Mouse (Mus musculus): ENCODE data around the gene Rhox3c. TPM values are rescaled to one million over a fixed set of nuclear protein-coding genes. Genes with fewer than 3 reads are reported as not detected.
"Not testable (repeated sequence)": the region's sequence is repeated elsewhere in the genome, so short reads cannot be mapped to it uniquely, and the experiment has no call there.

Gene Rhox3c
- not detected in 2 replicates for polyA plus RNA-seq (2014; fragmentation: Nextera tagmentation; extraction: Ambion mirVana)

GRCm38 (mm10) chrX:37458285-37458684, at the start of gene Rhox3c:
Rhox3c (plus strand) TSS chrX:37458585.
- WGBS = 92% methylated on average over 3 of the region's 4 CpGs
- not testable (repeated sequence) for H3K9ac ChIP-seq (ENCODE audit: low read length); H3K27me3 ChIP-seq (replicated peaks; ENCODE audit: control insufficient read depth, insufficient read depth, low read length); H3K4me2 ChIP-seq (ENCODE audit: low read length); H3K27ac ChIP-seq (ENCODE audit: low read depth, low read length); DNase-seq (ENCODE audit: low spot score); H3K4me1 ChIP-seq (ENCODE audit: control insufficient read depth, insufficient read depth, low read length); H3K9me3 ChIP-seq (replicated peaks; ENCODE audit: control insufficient read depth, low read length); H3K4me3 ChIP-seq (ENCODE audit: low read depth, low read length); ATAC-seq; H3K36me3 ChIP-seq (ENCODE audit: control insufficient read depth, insufficient read depth, low read length)

DNA sequence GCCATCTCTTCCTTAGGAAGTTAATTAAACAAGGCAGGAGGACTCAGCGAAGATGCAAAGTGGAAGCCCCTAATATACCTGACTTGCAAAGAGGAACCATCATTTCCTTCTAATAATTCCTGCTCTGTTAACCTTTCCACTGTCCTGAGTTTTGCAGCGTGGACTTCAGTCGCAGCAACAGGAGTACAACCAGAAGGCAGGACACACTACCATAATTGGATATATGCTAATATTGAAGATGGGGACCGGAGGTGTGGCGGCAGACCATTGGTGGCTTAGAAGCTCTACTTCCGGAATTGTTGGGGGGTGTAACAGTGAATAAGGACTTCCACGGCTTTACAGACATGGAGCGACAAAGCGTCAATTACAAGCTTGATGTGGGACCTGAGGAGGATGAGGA, 46.6 kb upstream of the Rhox3c start, which contains the start of gene Rhox2b:
Rhox2b (plus strand) TSS at position 301 of the 400 bp plus-strand sequence.
- H3K4me1 ChIP-seq (ENCODE audit: control insufficient read depth, insufficient read depth, low read length); ATAC-seq; H3K36me3 ChIP-seq (ENCODE audit: control insufficient read depth, insufficient read depth, low read length); H3K27me3 ChIP-seq (replicated peaks; ENCODE audit: control insufficient read depth, insufficient read depth, low read length); H3K9me3 ChIP-seq (replicated peaks; ENCODE audit: control insufficient read depth, low read length); H3K4me2 ChIP-seq (ENCODE audit: low read length); H3K4me3 ChIP-seq (ENCODE audit: low read depth, low read length); DNase-seq (ENCODE audit: low spot score); H3K9ac ChIP-seq (ENCODE audit: low read length); H3K27ac ChIP-seq (ENCODE audit: low read depth, low read length): not testable (repeated sequence)
- no CpG with 5 or more reads among the region's 9 CpGs for WGBS

DNA sequence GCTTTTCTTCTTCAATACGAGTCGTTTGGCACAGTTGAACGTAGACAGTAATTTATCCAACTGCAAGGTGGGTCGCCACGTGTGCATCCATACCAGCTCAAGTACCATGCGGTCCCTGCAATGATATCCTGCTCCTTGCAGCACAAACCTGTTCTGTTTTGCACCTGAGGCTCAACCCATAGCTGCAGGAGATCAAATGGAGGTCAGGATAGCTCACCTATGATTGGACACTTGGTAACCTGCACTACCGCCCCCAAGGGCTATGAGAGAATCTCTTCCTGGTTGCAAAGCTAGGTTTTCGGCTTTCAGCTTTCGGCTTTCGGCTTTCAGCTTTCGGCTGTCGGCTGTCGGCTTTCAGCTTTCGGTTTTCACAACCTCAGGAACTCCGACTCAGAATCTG, 26.2 kb upstream of the Rhox3c start, which contains the start of gene Rhox4b:
Rhox4b (plus strand) TSS at position 301 of the 400 bp plus-strand sequence.
- not testable (repeated sequence) for H3K9me3 ChIP-seq (replicated peaks; ENCODE audit: control insufficient read depth, low read length); H3K36me3 ChIP-seq (ENCODE audit: control insufficient read depth, insufficient read depth, low read length); H3K4me2 ChIP-seq (ENCODE audit: low read length); DNase-seq (ENCODE audit: low spot score); H3K27ac ChIP-seq (ENCODE audit: low read depth, low read length); H3K27me3 ChIP-seq (replicated peaks; ENCODE audit: control insufficient read depth, insufficient read depth, low read length); H3K9ac ChIP-seq (ENCODE audit: low read length); ATAC-seq; H3K4me1 ChIP-seq (ENCODE audit: control insufficient read depth, insufficient read depth, low read length); H3K4me3 ChIP-seq (ENCODE audit: low read depth, low read length)
- WGBS = 94% methylated on average over 14 of the region's 15 CpGs

DNA sequence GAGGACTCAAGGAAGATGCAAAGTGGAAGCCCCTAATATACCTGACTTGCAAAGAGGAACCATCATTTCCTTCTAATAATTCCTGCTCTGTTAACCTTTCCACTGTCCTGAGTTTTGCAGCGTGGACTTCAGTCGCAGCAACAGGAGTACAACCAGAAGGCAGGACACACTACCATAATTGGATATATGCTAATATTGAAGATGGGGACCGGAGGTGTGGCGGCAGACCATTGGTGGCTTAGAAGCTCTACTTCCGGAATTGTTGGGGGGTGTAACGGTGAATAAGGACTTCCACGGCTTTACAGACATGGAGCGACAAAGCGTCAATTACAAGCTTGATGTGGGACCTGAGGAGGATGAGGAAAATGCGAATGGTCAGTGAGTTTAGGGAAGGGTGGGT, 5.0 kb upstream of the Rhox3c start, which contains the start of gene Rhox2c:
Rhox2c (plus strand) TSS at position 301 of the 400 bp plus-strand sequence.
- not testable (repeated sequence) for H3K27me3 ChIP-seq (replicated peaks; ENCODE audit: control insufficient read depth, insufficient read depth, low read length); H3K9me3 ChIP-seq (replicated peaks; ENCODE audit: control insufficient read depth, low read length); H3K27ac ChIP-seq (ENCODE audit: low read depth, low read length); ATAC-seq; H3K4me1 ChIP-seq (ENCODE audit: control insufficient read depth, insufficient read depth, low read length); H3K4me2 ChIP-seq (ENCODE audit: low read length); H3K9ac ChIP-seq (ENCODE audit: low read length); H3K4me3 ChIP-seq (ENCODE audit: low read depth, low read length); H3K36me3 ChIP-seq (ENCODE audit: control insufficient read depth, insufficient read depth, low read length); DNase-seq (ENCODE audit: low spot score)
- WGBS = 94% methylated on average over 7 of the region's 10 CpGs

DNA sequence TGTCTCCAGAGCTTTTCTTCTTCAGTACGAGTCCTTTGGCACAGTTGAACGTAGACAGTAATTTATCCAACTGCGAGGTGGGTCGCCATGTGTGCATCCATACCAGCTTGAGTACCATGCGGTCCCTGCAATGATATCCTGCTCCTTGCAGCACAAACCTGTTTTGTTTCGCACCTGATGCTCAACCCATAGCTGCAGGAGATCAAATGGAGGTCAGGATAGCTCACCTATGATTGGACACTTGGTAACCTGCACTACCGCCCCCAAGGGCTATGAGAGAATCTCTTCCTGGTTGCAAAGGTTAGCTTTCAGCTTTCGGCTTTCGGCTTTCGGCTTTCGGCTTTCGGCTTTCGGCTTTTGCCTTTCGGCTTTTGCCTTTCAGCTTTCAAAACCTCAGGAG, 21.7 kb downstream of the Rhox3c start, which contains the start of gene Rhox4c:
Rhox4c (plus strand) TSS at position 301 of the 400 bp plus-strand sequence.
- not testable (repeated sequence) for H3K4me1 ChIP-seq (ENCODE audit: control insufficient read depth, insufficient read depth, low read length); H3K4me2 ChIP-seq (ENCODE audit: low read length); H3K36me3 ChIP-seq (ENCODE audit: control insufficient read depth, insufficient read depth, low read length); DNase-seq (ENCODE audit: low spot score); H3K9me3 ChIP-seq (replicated peaks; ENCODE audit: control insufficient read depth, low read length); ATAC-seq; H3K27me3 ChIP-seq (replicated peaks; ENCODE audit: control insufficient read depth, insufficient read depth, low read length); H3K27ac ChIP-seq (ENCODE audit: low read depth, low read length); H3K4me3 ChIP-seq (ENCODE audit: low read depth, low read length); H3K9ac ChIP-seq (ENCODE audit: low read length)
- WGBS = 92% methylated on average over 14 of the region's 14 CpGs

DNA sequence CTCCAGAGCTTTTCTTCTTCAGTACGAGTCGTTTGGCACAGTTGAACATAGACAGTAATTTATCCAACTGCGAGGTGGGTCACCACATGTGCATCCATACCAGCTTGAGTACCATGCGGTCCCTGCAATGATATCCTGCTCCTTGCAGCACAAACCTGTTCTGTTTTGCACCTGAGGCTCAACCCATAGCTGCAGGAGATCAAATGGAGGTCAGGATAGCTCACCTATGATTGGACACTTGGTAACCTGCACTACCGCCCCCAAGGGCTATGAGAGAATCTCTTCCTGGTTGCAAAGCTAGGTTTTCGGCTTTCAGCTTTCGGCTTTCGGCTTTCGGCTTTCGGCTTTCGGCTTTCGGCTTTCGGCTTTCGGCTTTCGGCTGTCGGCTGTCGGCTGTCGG, 55.7 kb downstream of the Rhox3c start, which contains the start of gene Rhox4d:
Rhox4d (plus strand) TSS at position 301 of the 400 bp plus-strand sequence.
- not testable (repeated sequence) for ATAC-seq; H3K27ac ChIP-seq (ENCODE audit: low read depth, low read length); DNase-seq (ENCODE audit: low spot score); H3K36me3 ChIP-seq (ENCODE audit: control insufficient read depth, insufficient read depth, low read length); H3K9ac ChIP-seq (ENCODE audit: low read length); H3K4me2 ChIP-seq (ENCODE audit: low read length); H3K4me1 ChIP-seq (ENCODE audit: control insufficient read depth, insufficient read depth, low read length); H3K27me3 ChIP-seq (replicated peaks; ENCODE audit: control insufficient read depth, insufficient read depth, low read length); H3K4me3 ChIP-seq (ENCODE audit: low read depth, low read length); H3K9me3 ChIP-seq (replicated peaks; ENCODE audit: control insufficient read depth, low read length)
- WGBS = 95% methylated on average over 14 of the region's 18 CpGs

Other genes starting within 250 kb of the Rhox3c start
- not detected in 2 replicates for gene Gm9, start 247.5 kb upstream of the Rhox3c start, polyA plus RNA-seq (2014; fragmentation: Nextera tagmentation; extraction: Ambion mirVana)
- gene Rhox1, start 236.3 kb upstream of the Rhox3c start, polyA plus RNA-seq (2014; fragmentation: Nextera tagmentation; extraction: Ambion mirVana) = not detected in 2 replicates
- not detected in 2 replicates for gene Rhox2a, start 213.6 kb upstream of the Rhox3c start, polyA plus RNA-seq (2014; fragmentation: Nextera tagmentation; extraction: Ambion mirVana)
- gene Rhox3a, start 208.7 kb upstream of the Rhox3c start, polyA plus RNA-seq (2014; fragmentation: Nextera tagmentation; extraction: Ambion mirVana) = not detected in 2 replicates
- gene Rhox4a, start 193.2 kb upstream of the Rhox3c start, polyA plus RNA-seq (2014; fragmentation: Nextera tagmentation; extraction: Ambion mirVana) = not detected in 2 replicates
- not detected in 2 replicates for gene Rhox3a2, start 78.6 kb upstream of the Rhox3c start, polyA plus RNA-seq (2014; fragmentation: Nextera tagmentation; extraction: Ambion mirVana)
- gene Rhox4a2, start 67.7 kb upstream of the Rhox3c start, polyA plus RNA-seq (2014; fragmentation: Nextera tagmentation; extraction: Ambion mirVana) = not detected in 2 replicates
- gene Rhox2b, start 46.5 kb upstream of the Rhox3c start, polyA plus RNA-seq (2014; fragmentation: Nextera tagmentation; extraction: Ambion mirVana) = not detected in 2 replicates
- gene Rhox4b, start 26.1 kb upstream of the Rhox3c start, polyA plus RNA-seq (2014; fragmentation: Nextera tagmentation; extraction: Ambion mirVana) = not detected in 2 replicates
- not detected in 2 replicates for gene Rhox2c, start 4.9 kb upstream of the Rhox3c start, polyA plus RNA-seq (2014; fragmentation: Nextera tagmentation; extraction: Ambion mirVana)
- gene Rhox4c, start 21.8 kb downstream of the Rhox3c start, polyA plus RNA-seq (2014; fragmentation: Nextera tagmentation; extraction: Ambion mirVana) = not detected in 2 replicates
- gene Rhox2d, start 34.8 kb downstream of the Rhox3c start, polyA plus RNA-seq (2014; fragmentation: Nextera tagmentation; extraction: Ambion mirVana) = not detected in 2 replicates
- gene Rhox4d, start 55.8 kb downstream of the Rhox3c start, polyA plus RNA-seq (2014; fragmentation: Nextera tagmentation; extraction: Ambion mirVana) = not detected in 2 replicates
- not detected in 2 replicates for gene Rhox2e, start 71.9 kb downstream of the Rhox3c start, polyA plus RNA-seq (2014; fragmentation: Nextera tagmentation; extraction: Ambion mirVana)
- not detected in 2 replicates for gene Rhox3e, start 83.4 kb downstream of the Rhox3c start, polyA plus RNA-seq (2014; fragmentation: Nextera tagmentation; extraction: Ambion mirVana)
- gene Rhox4e, start 98.8 kb downstream of the Rhox3c start, polyA plus RNA-seq (2014; fragmentation: Nextera tagmentation; extraction: Ambion mirVana) = not detected in 2 replicates
- not detected in 2 replicates for gene Rhox2f, start 112.8 kb downstream of the Rhox3c start, polyA plus RNA-seq (2014; fragmentation: Nextera tagmentation; extraction: Ambion mirVana)
- gene Rhox3f, start 122.4 kb downstream of the Rhox3c start, polyA plus RNA-seq (2014; fragmentation: Nextera tagmentation; extraction: Ambion mirVana) = not detected in 2 replicates
- gene Rhox4f, start 149.1 kb downstream of the Rhox3c start, polyA plus RNA-seq (2014; fragmentation: Nextera tagmentation; extraction: Ambion mirVana) = not detected in 2 replicates
- not detected in 2 replicates for gene Rhox3g, start 170.0 kb downstream of the Rhox3c start, polyA plus RNA-seq (2014; fragmentation: Nextera tagmentation; extraction: Ambion mirVana)
- not detected in 2 replicates for gene Rhox2g, start 184.9 kb downstream of the Rhox3c start, polyA plus RNA-seq (2014; fragmentation: Nextera tagmentation; extraction: Ambion mirVana)
- gene Rhox4g, start 192.7 kb downstream of the Rhox3c start, polyA plus RNA-seq (2014; fragmentation: Nextera tagmentation; extraction: Ambion mirVana) = not detected in 2 replicates
- gene Rhox3h, start 210.2 kb downstream of the Rhox3c start, polyA plus RNA-seq (2014; fragmentation: Nextera tagmentation; extraction: Ambion mirVana) = not detected in 2 replicates
- gene Rhox2h, start 214.7 kb downstream of the Rhox3c start, polyA plus RNA-seq (2014; fragmentation: Nextera tagmentation; extraction: Ambion mirVana) = not detected in 2 replicates

Data from forebrain, embryonic 14.5 days (tissue).